Mouse (Mus musculus): Measurements from ENCODE around the gene Acot10. TPM values are rescaled to one million over a fixed set of nuclear protein-coding genes. Genes with fewer than 3 reads are reported as not detected.

Acot10 gene
- polyA plus RNA-seq (2017; shearing (Covaris generic)), result under 1 TPM in 1 of 2 experiments, not detected in 1; 0.49 TPM

DNA sequence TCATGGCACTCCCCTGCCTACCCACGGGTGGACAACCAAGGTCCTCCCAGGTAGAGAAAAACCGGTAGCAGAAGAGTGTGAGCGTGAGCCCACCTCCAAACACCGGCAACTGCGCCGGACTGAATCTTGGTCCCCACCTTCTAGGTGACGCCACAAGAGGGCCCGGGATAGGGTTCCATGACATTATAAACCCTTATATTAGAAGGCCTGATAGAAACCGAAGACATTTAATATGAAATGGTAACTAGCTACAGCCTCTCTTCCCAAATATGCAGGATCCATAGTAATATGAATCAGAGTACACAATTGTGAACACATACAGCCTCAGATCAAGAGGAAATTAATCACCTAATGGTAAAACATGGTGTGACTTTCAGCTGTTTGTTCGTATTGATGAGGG, at the start of gene Acot10:
TSS of gene Acot10 (minus strand) at position 101 of the 400 bp plus-strand sequence.

Other genes with a start within 250 kb of the Acot10 start
- gene Cdh12, start 217.5 kb downstream of the Acot10 start, polyA plus RNA-seq (2017; shearing (Covaris generic)), result under 1 TPM; 0.04 to 0.42 TPM

All from inflammation-experienced regulatory T-cells (primary cell).